Mouse (Mus musculus) heart, embryonic 12.5 days (tissue): ENCODE measurements at regions not wholly inside any gene's neighbourhood (a gene's known extent, or its start where the extent isn't known, plus 50 kb on each side); places are given as distances from the start of the nearest gene placed in this dataset.
"Not testable (repeated sequence)": the region's sequence is repeated elsewhere in the genome, so short reads cannot be mapped to it uniquely, and the experiment has no call there.

Source experiments
- ATAC-seq: fragments of 200-750 bp; cut with Nextera tagmentation; 2 replicates; pipeline ENCODE4 v1.8.0; 2017; ENCODE audit warnings: moderate TSS enrichment, moderate library complexity; ENCODE audit not compliant: insufficient number of reproducible peaks, low FRiP score
- H3K27ac ChIP-seq: fragments of 300-500 bp; sonication (generic); 2 replicates; pipeline ENCODE4 v1.5.1; 2016; ENCODE audit warnings: mild to moderate bottlenecking, moderate library complexity; ENCODE audit not compliant: poor library complexity, severe bottlenecking
- H3K27me3 ChIP-seq: fragments of 300-500 bp; sonication (generic); replicated peaks from 2 replicates; pipeline ENCODE4 v1.6.1; 2016; ENCODE audit warnings: mild to moderate bottlenecking, moderate library complexity
- H3K36me3 ChIP-seq: fragments of 300-500 bp; sonication (generic); 2 replicates; pipeline ENCODE4 v1.6.1; 2016; ENCODE audit warnings: mild to moderate bottlenecking, moderate library complexity
- H3K4me1 ChIP-seq: fragments of 300-500 bp; sonication (generic); replicated peaks from 2 replicates; pipeline ENCODE4 v1.6.1; 2016; ENCODE audit warnings: mild to moderate bottlenecking
- H3K4me2 ChIP-seq: fragments of 300-500 bp; sonication (generic); 2 replicates; pipeline ENCODE4 v1.6.1; 2016; ENCODE audit warnings: mild to moderate bottlenecking, moderate library complexity
- H3K4me3 ChIP-seq: fragments of 300-500 bp; sonication (generic); 2 replicates; pipeline ENCODE4 v1.5.1; 2016; ENCODE audit warnings: mild to moderate bottlenecking
- H3K9ac ChIP-seq: fragments of 300-500 bp; sonication (generic); 2 replicates; pipeline ENCODE4 v1.6.1; 2016; ENCODE audit warnings: mild to moderate bottlenecking, moderate library complexity
- H3K9me3 ChIP-seq: fragments of 300-500 bp; sonication (generic); replicated peaks from 2 replicates; pipeline ENCODE4 v1.6.1; 2016; ENCODE audit warnings: mild to moderate bottlenecking, moderate library complexity
- WGBS: fragments of 180-500 bp; shearing (Covaris S2); methylation state at CpG from one replicate; pipeline ENCODE4 v1.1.7; 2016; 5-methylcytosine and 5-hydroxymethylcytosine counted together

DNA sequence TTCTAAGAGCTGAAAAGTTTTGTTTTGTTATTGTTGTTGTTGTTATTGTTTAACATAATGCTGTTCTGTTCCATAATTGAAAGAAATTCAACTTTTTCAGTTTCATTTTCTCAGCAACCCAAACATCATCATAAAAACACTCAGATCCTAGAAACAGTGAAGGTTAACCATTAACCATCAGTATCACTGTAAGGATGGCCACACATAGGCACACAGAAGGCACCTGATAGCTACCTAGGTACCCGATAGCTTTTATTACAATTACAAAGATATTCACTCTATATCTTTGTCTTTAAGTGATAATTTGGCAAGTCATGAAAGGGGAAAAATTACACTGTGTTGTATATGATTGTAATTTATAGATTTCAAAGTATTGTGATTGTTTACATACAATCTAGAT, 75.1 kb upstream of the Anapc15-ps start:
- no peaks in the 10 kb centered on the region for H3K9me3 ChIP-seq
- H3K27ac ChIP-seq = no peak overlapping the region
- H3K9ac ChIP-seq = no peak overlapping the region
- WGBS = 86% methylated on average over 1 of the region's 1 CpGs
- no peak overlapping the region for H3K4me3 ChIP-seq
- no peaks in the 10 kb centered on the region for H3K27me3 ChIP-seq
- H3K4me1 ChIP-seq = peaks cover 12% of the 10 kb centered on the region
- H3K4me2 ChIP-seq = no peak overlapping the region
- H3K36me3 ChIP-seq = no peaks in the 10 kb centered on the region
- no peak for ATAC-seq

DNA sequence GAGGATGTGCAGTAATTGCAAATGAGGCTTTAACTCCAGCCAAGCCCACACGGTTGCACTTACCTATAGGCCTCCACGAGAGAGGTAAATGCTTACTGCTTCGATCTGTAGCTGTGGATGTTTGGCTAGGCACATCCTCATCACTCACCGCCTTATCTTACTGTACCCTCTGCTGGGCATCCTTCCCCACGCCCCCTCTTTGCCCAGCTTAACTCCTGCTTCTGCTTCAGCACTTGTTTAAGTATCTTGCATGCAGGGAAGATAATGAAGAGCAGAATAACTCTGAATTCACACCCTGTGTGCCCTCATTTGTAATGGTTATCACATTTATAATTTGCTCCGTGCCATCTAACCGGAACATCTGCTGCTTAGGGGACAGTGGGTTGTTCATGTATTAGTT, 74.7 kb upstream of the Anapc15-ps start:
- ATAC-seq = no peak
- H3K36me3 ChIP-seq = no peaks in the 10 kb centered on the region
- H3K27me3 ChIP-seq = no peaks in the 10 kb centered on the region
- no peaks in the 10 kb centered on the region for H3K9me3 ChIP-seq
- H3K27ac ChIP-seq = no peak overlapping the region
- peaks cover 12% of the 10 kb centered on the region for H3K4me1 ChIP-seq
- H3K4me3 ChIP-seq = no peak overlapping the region
- 66% methylated on average over 7 of the region's 7 CpGs for WGBS
- H3K4me2 ChIP-seq = no peak overlapping the region
- H3K9ac ChIP-seq = no peak overlapping the region

DNA sequence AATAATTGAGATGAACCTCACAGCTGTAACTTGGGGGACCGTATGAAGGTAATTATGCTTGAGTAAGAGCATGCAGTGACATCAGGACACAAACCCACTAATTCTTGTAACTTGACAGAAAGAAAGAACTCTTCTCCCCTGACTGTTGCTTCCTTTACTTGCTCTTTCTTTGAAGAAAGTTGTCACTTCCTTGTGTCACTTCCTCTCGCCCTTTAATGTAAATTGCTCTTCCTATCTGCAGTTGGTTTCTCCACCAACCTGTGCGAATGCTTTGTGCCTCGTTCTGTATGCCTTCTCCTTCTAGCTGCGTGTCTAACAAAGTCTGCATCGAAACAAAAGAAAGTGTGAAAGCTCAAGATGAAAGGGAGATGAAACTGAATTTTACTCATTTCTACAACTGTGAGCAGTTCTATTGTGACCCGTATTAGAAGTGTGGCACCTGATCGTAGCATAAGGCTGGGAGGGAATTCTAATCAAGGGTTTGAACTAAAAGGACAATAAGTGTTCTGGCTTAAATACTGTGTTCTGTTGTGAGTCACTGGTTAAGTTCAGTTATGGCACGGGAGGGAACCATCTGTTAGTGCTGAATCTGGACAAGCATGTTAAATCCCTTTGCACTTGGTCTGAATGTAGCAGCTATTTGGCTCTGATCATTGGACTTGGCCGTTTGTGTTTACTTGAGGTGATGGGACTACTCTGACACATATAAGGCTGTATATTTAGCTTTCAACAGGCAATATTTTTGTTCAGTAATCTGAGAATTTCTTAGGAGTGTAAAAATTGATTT, 72.8 kb upstream of the Anapc15-ps start:
- WGBS = 79% methylated on average over 10 of the region's 10 CpGs
- ATAC-seq = no peak
- Histone ChIP-seq H3K27ac (no peak overlapping the region), H3K4me2 (no peak overlapping the region), H3K9ac (no peak overlapping the region), H3K36me3 (no peaks in the 10 kb centered on the region), H3K27me3 (no peaks in the 10 kb centered on the region), H3K4me3 (no peak overlapping the region), H3K4me1 (peaks cover 12% of the 10 kb centered on the region), H3K9me3 (no peaks in the 10 kb centered on the region)

DNA sequence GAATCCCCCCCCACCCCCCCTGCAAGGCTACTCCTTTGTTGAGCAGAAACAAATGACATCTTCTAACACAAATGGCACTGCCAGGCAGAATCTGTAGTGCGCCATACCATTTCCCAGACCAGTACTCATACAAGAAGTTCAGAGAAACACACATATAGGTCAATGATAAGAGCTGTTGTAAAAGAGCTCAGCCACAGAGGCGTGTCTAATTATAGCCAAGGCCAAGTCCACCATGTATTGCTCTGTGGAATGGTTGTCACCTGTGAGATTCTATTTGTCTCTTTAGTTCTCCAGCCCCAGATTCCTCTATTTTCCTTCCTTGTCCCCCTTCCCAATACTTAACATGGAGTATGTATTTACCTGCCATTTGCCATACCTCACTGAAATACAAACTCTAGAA, 72.0 kb upstream of the Anapc15-ps start:
- Histone ChIP-seq H3K4me1 (peaks cover 12% of the 10 kb centered on the region), H3K36me3 (no peaks in the 10 kb centered on the region), H3K27ac (no peak overlapping the region), H3K27me3 (no peaks in the 10 kb centered on the region), H3K4me3 (no peak overlapping the region), H3K4me2 (no peak overlapping the region), H3K9me3 (no peaks in the 10 kb centered on the region), H3K9ac (no peak overlapping the region)
- ATAC-seq = no peak
- 38% methylated on average over 2 of the region's 2 CpGs for WGBS

DNA sequence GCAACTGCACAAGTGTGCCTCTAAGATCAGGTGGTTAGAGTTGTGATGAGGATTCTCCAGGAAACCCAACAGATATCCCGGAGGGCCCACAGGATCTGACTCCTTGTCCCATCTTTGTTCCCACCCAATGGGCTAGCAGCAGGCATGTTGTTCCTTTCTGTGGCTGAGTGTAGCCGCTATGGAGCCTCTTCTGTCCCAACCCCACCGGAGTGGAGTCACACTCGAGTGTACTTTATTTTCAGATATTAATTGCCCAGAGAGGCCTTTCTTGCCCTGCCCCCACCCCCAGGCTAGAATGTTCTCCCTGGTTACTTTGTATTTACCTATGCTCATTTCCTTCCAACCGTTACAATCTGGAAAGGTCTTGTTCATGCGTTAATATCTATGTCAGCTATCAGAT, 70.4 kb upstream of the Anapc15-ps start:
- Histone ChIP-seq H3K9me3 (no peaks in the 10 kb centered on the region; the same call in 1 of the 2 replicates), H3K27ac (no peak overlapping the region), H3K36me3 (no peaks in the 10 kb centered on the region), H3K27me3 (no peaks in the 10 kb centered on the region), H3K4me2 (no peak overlapping the region), H3K4me3 (no peak overlapping the region), H3K4me1 (peaks cover 12% of the 10 kb centered on the region), H3K9ac (no peak overlapping the region)
- no peak for ATAC-seq
- 84% methylated on average over 6 of the region's 6 CpGs for WGBS

DNA sequence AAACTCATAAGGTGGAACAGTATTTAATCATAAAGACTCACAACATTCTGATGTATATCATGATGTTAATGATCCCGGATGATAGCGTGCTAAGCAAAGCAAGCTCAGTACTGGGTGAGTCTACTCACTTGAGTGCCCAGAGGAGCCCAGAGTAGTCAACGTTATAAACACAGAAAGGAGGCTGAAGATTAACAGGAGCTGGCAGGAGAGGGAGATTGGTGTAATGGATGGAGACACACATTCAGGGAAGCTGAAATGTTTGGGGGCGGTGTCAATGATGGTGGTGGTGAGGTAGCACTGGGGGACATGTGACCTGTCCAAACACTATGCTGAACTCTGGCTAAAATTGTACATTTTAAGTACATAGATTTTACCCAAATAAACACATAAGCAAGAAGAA, 66.2 kb upstream of the Anapc15-ps start:
- Histone ChIP-seq H3K9me3 (peaks cover 11% of the 10 kb centered on the region), H3K4me2 (no peak overlapping the region)
- WGBS = 92% methylated on average over 4 of the region's 4 CpGs

DNA sequence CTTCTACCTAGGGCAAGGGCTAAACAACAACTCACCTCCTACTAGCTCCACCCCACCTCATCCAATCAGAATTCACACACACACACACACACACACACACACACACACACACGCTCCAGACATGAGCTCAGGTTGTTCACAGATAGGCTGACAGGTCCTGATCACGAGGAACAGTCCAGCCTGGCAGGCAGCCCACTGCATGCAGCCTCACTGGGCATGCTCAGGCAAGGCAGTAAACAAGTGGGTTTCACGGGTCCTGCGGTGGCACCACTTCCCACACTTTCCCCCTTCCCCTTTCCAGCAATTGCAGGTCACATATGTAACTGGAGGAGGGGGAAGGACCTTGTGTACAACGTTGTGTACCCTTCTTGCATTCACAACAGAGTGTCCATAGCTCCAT, 63.5 kb upstream of the Anapc15-ps start:
- H3K27ac ChIP-seq, H3K4me1 ChIP-seq, H3K36me3 ChIP-seq, H3K9ac ChIP-seq, H3K4me3 ChIP-seq, H3K4me2 ChIP-seq, ATAC-seq, H3K27me3 ChIP-seq: not testable (repeated sequence)
- peaks cover 11% of the 10 kb centered on the region for H3K9me3 ChIP-seq
- 74% methylated on average over 5 of the region's 5 CpGs for WGBS

More for the DNA sequence above, 66.2 kb upstream of the Anapc15-ps start:
- no peak for ATAC-seq
- Histone ChIP-seq H3K36me3 (no peaks in the 10 kb centered on the region), H3K4me3 (no peak overlapping the region), H3K27ac (no peak overlapping the region), H3K4me1 (no peaks in the 10 kb centered on the region), H3K9ac (no peak overlapping the region), H3K27me3 (no peaks in the 10 kb centered on the region)

DNA sequence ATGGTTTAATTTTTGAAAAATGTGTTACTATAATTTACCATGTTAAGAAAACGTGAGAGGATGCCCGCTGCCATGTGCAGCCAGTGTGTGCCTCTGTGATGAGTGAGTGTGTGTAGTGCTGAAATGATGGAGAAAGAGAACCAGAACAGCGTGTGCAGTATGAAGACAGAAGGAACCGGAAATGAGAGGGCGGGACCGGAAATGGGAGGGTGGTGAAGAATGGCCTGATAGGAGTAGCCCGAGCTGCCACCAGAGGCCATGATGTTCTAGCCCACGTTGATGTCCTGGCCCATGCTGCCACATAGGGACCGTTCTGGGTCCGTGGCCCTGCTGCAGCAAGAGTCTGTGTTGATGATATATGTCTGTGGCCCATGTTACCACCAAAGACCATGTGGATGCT, 57.8 kb upstream of the Anapc15-ps start:
- no peak overlapping the region for H3K4me2 ChIP-seq
- peaks cover 11% of the 10 kb centered on the region; the same call in 1 of the 2 replicates for H3K4me1 ChIP-seq
- no peaks in the 10 kb centered on the region for H3K9me3 ChIP-seq
- no peak for ATAC-seq
- H3K27me3 ChIP-seq = no peaks in the 10 kb centered on the region
- no peak overlapping the region for H3K9ac ChIP-seq
- H3K27ac ChIP-seq = no peak overlapping the region
- no peaks in the 10 kb centered on the region for H3K36me3 ChIP-seq
- no peak overlapping the region for H3K4me3 ChIP-seq
- 89% methylated on average over 10 of the region's 10 CpGs for WGBS

DNA sequence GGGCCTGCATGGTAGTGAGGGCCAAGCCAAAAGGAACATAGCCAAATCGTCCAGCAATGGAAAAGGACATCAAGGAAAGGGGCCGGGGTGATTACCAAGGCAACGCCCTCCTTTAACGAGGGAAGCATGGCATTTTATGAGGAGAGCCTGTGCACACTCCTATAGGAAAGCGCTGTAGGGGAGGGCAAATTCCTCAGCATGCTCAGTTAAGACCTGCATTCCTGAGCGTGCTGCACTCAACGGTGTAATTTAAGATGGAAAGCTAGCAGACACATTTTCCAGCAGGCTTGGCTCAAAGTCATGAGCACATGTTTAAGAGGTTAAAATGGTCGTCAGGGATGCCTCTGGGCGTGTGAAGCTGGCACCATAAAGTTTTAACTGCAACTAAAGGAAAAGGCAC, 56.6 kb upstream of the Anapc15-ps start:
- peak; percentile 39; the same call in 1 of the 2 replicates for ATAC-seq
- Histone ChIP-seq H3K27me3 (no peaks in the 10 kb centered on the region), H3K9ac (no peak overlapping the region), H3K4me2 (peak overlapping the region; percentile 27), H3K4me3 (no peak overlapping the region), H3K4me1 (peaks cover 20% of the 10 kb centered on the region; the same call in 1 of the 2 replicates), H3K27ac (peak overlapping the region; percentile 61), H3K36me3 (no peaks in the 10 kb centered on the region), H3K9me3 (no peaks in the 10 kb centered on the region)
- 27% methylated on average over 9 of the region's 9 CpGs for WGBS

DNA sequence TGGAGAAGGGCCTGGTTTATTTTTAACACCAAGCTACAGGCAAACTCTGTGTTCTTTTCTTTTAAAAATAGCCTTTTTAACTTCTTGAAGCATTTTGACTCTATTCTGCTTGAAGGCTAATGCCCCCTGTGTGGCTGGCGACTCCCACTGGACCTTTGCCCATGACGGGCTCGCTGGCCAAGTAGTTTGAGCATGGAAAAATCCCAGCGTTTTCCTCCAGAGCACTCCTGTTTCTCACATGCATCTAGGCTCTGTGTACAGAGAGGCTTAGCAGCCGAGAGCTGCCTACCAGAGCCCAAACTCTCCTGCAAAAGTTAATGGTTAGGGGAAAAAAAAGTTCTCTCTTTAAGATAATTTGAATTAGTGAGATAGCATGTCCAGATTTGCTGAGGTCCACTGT, 52.7 kb upstream of the Anapc15-ps start:
- no peaks in the 10 kb centered on the region for H3K9me3 ChIP-seq
- no peak overlapping the region for H3K27ac ChIP-seq
- peaks cover 20% of the 10 kb centered on the region; the same call in 1 of the 2 replicates for H3K4me1 ChIP-seq
- ATAC-seq = no peak
- no peaks in the 10 kb centered on the region for H3K36me3 ChIP-seq
- H3K9ac ChIP-seq = no peak overlapping the region
- 35% methylated on average over 5 of the region's 5 CpGs for WGBS
- no peak overlapping the region for H3K4me3 ChIP-seq
- H3K27me3 ChIP-seq = no peaks in the 10 kb centered on the region
- no peak overlapping the region for H3K4me2 ChIP-seq

DNA sequence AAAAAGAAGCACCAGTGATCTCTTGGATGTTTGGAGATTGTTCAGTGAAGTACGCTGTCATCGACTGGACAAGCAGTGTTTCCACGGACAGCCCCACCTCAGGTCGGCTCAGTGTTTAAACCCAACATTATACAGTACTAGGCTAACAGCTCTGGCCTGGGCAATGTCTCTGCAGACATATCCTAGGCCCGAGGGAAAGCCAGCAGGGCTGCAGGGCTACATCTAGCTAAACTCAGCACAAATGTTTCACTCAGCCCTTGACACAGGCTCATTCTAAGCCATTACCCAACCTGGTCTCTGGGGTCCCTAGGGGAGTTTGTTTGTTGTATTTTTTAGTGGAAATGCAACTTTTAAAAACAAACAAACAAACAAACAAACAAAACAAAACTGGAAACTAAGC, 52.1 kb upstream of the Anapc15-ps start:
- 39% methylated on average over 5 of the region's 5 CpGs for WGBS
- Histone ChIP-seq H3K27ac (no peak overlapping the region), H3K9me3 (no peaks in the 10 kb centered on the region), H3K36me3 (no peaks in the 10 kb centered on the region), H3K4me1 (peaks cover 20% of the 10 kb centered on the region; the same call in 1 of the 2 replicates), H3K27me3 (no peaks in the 10 kb centered on the region), H3K4me3 (no peak overlapping the region), H3K4me2 (no peak overlapping the region), H3K9ac (no peak overlapping the region)
- no peak; the same call in 1 of the 2 replicates for ATAC-seq
